Comparison of ENCODE assay signal across 23 mouse cellular contexts in the genomic region with DNA sequence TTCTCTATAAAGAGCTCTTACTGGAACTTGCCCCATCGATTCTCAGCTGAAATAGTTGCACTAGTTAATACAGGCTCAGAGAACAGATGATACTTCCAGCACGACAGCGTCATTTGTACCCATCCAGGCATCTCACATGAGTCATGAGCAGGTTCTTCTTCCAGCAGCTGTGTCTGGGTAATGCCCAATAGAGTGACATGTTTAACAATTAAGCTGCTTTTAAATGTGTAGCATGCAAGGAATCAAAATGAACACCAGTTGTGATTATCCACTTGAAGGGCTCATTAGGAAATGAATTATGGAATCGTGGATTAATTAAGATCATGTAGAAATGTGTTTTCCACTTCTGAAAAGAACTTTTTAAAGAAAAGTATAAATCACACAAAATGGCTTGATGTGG.
A peak's percentile ranks its signal among the peaks of the same experiment; 100 is the strongest.
DNase-seq lines count a peak whose midpoint lies in the region; ATAC-seq and TF ChIP-seq lines count a peak whose summit lies in the region.
"Had no signal": no experiment of that assay in that cellular context is flagged by ENCODE, and none has a peak within 500 bp of the region (broad histone marks: within the 10 kb centered on the region; RNA-seq: fewer than 3 reads in every experiment).

No protein-coding gene starts in this region.

- ATAC-seq in forebrain, embryonic 16.5 days, result 0 out of 2 replicates have a peak, but pooled peaks have one; percentile 16
- ATAC-seq in forebrain, embryonic 12.5 days (ENCODE audit: low FRiP score), result no peak
- ATAC-seq in midbrain, embryonic 11.5 days (ENCODE audit: low FRiP score), result no peak
- no peak for ATAC-seq in midbrain, postnatal 0 days (ENCODE audit: low FRiP score)
- ATAC-seq in megakaryocyte progenitor cell, adult 5-6 weeks (replicated peaks; ENCODE audit: poor library complexity), result no peak
- ATAC-seq: CD4-positive, CD25-positive, alpha-beta regulatory T cell, adult 4 months; hindbrain, embryonic 16.5 days; intestine, embryonic 15.5 days had no signal

- no peak overlapping the region for H3K4me3 ChIP-seq in forebrain, embryonic 16.5 days (replicated peaks; ENCODE audit: low read length)
- no peak overlapping the region for H3K4me3 ChIP-seq in forebrain, embryonic 12.5 days (replicated peaks)
- no peak overlapping the region for H3K4me3 ChIP-seq in midbrain, embryonic 11.5 days (ENCODE audit: low read depth, low read length)
- H3K4me3 ChIP-seq in midbrain, postnatal 0 days (ENCODE audit: low read depth, low read length), result no peak overlapping the region
- H3K4me3 ChIP-seq: heart, embryonic 15.5 days; hindbrain, embryonic 10.5 days; hindbrain, embryonic 13.5 days; intestine, embryonic 15.5 days had no signal

- no peak overlapping the region for H3K27ac ChIP-seq in forebrain, embryonic 16.5 days (ENCODE audit: low read length)
- no peak overlapping the region for H3K27ac ChIP-seq in forebrain, embryonic 12.5 days
- H3K27ac ChIP-seq in midbrain, embryonic 11.5 days (ENCODE audit: low read depth, low read length), result no peak overlapping the region
- H3K27ac ChIP-seq in midbrain, postnatal 0 days (ENCODE audit: low read depth, low read length), result no peak overlapping the region
- H3K27ac ChIP-seq: heart, embryonic 15.5 days; hindbrain, embryonic 10.5 days; hindbrain, embryonic 13.5 days; intestine, embryonic 15.5 days had no signal

- no peak overlapping the region for H3K9ac ChIP-seq in forebrain, embryonic 16.5 days (replicated peaks; ENCODE audit: low read depth, low read length)
- H3K9ac ChIP-seq in forebrain, embryonic 12.5 days, result no peak overlapping the region
- no peak overlapping the region for H3K9ac ChIP-seq in midbrain, embryonic 11.5 days (ENCODE audit: low read length)
- H3K9ac ChIP-seq in midbrain, postnatal 0 days (replicated peaks; ENCODE audit: low read length, poor library complexity, severe bottlenecking), result no peak overlapping the region
- H3K9ac ChIP-seq: heart, embryonic 15.5 days; hindbrain, embryonic 13.5 days; intestine, embryonic 15.5 days had no signal

- peak; percentile 6 for DNase-seq in layer of hippocampus, adult 11-12 months (ENCODE audit: low spot score)
- no peak for DNase-seq in layer of hippocampus, postnatal 25 days (ENCODE audit: extremely low spot score in 1 of 2, low spot score in 1 of 2)
- DNase-seq in midbrain, embryonic 11.5 days (ENCODE audit: low spot score, missing footprints), result peak; percentile 67
- DNase-seq in midbrain, postnatal 0 days (ENCODE audit: low spot score), result no peak
- DNase-seq: adrenal gland, adult 2 months; adrenal gland, postnatal 14 days; cerebellum, adult 18-20 months; cerebellum, adult 9-10 months; cerebellum, postnatal 14 days; gastrocnemius, postnatal 25 days; heart, postnatal 10 days; heart, postnatal 36 days; kidney, adult 11 months had no signal

- H3K9me3 ChIP-seq in forebrain, embryonic 16.5 days (ENCODE audit: control insufficient read depth, low read length), result no peaks in the 10 kb centered on the region
- no peaks in the 10 kb centered on the region for H3K9me3 ChIP-seq in forebrain, embryonic 12.5 days
- no peaks in the 10 kb centered on the region for H3K9me3 ChIP-seq in midbrain, embryonic 11.5 days (ENCODE audit: control insufficient read depth, low read length)
- no peaks in the 10 kb centered on the region for H3K9me3 ChIP-seq in midbrain, postnatal 0 days (ENCODE audit: low read length)
- H3K9me3 ChIP-seq: heart, embryonic 15.5 days; hindbrain, embryonic 10.5 days; hindbrain, embryonic 13.5 days; intestine, embryonic 15.5 days had no signal

- H3K4me2 ChIP-seq in forebrain, embryonic 16.5 days (ENCODE audit: low read length), result no peak overlapping the region
- H3K4me2 ChIP-seq in forebrain, embryonic 12.5 days, result no peak overlapping the region
- H3K4me2 ChIP-seq in midbrain, embryonic 11.5 days, result no peak overlapping the region
- H3K4me2 ChIP-seq in midbrain, postnatal 0 days (ENCODE audit: low read depth, low read length, poor library complexity, severe bottlenecking), result no peak overlapping the region
- H3K4me2 ChIP-seq: heart, embryonic 11.5 days; heart, embryonic 15.5 days; hindbrain, embryonic 13.5 days; intestine, embryonic 15.5 days had no signal

- no peaks in the 10 kb centered on the region for H3K36me3 ChIP-seq in forebrain, embryonic 16.5 days (ENCODE audit: control insufficient read depth, insufficient read depth)
- H3K36me3 ChIP-seq in forebrain, embryonic 12.5 days (replicated peaks), result no peaks in the 10 kb centered on the region
- no peaks in the 10 kb centered on the region for H3K36me3 ChIP-seq in midbrain, embryonic 11.5 days (ENCODE audit: control insufficient read depth, insufficient read depth, low read length)
- H3K36me3 ChIP-seq in midbrain, postnatal 0 days (ENCODE audit: insufficient read depth, low read length), result no peaks in the 10 kb centered on the region
- H3K36me3 ChIP-seq: heart, embryonic 15.5 days; hindbrain, embryonic 10.5 days; hindbrain, embryonic 13.5 days; intestine, embryonic 15.5 days had no signal

- no peaks in the 10 kb centered on the region for H3K4me1 ChIP-seq in forebrain, embryonic 16.5 days (replicated peaks; ENCODE audit: control insufficient read depth, insufficient read depth, low read length)
- H3K4me1 ChIP-seq in forebrain, embryonic 12.5 days, result no peaks in the 10 kb centered on the region
- no peaks in the 10 kb centered on the region for H3K4me1 ChIP-seq in midbrain, embryonic 11.5 days (ENCODE audit: control insufficient read depth, insufficient read depth, low read length)
- no peaks in the 10 kb centered on the region for H3K4me1 ChIP-seq in midbrain, postnatal 0 days (ENCODE audit: insufficient read depth, low read length)
- H3K4me1 ChIP-seq: heart, embryonic 15.5 days; hindbrain, embryonic 10.5 days; intestine, embryonic 15.5 days had no signal

- H3K27me3 ChIP-seq in forebrain, embryonic 16.5 days (replicated peaks; ENCODE audit: control insufficient read depth, insufficient read depth, low read length), result no peaks in the 10 kb centered on the region
- H3K27me3 ChIP-seq in forebrain, embryonic 12.5 days, result no peaks in the 10 kb centered on the region
- H3K27me3 ChIP-seq in midbrain, embryonic 11.5 days (ENCODE audit: control insufficient read depth, insufficient read depth, low read length), result no peaks in the 10 kb centered on the region
- H3K27me3 ChIP-seq in midbrain, postnatal 0 days (ENCODE audit: insufficient read depth, low read length), result no peaks in the 10 kb centered on the region
- H3K27me3 ChIP-seq: heart, embryonic 15.5 days; hindbrain, embryonic 13.5 days; intestine, embryonic 15.5 days had no signal

- no peak for TF ChIP-seq CTCF in midbrain, postnatal 0 days (IDR thresholded peaks at IDR 0.05)

- WGBS in forebrain, embryonic 16.5 days, result 77% methylated on average over 4 of the region's 4 CpGs
- WGBS in forebrain, embryonic 12.5 days, result 74% methylated on average over 4 of the region's 4 CpGs
- WGBS in midbrain, embryonic 11.5 days, result 91% methylated on average over 4 of the region's 4 CpGs
- 84% methylated on average over 4 of the region's 4 CpGs for WGBS in midbrain, postnatal 0 days

Comparison
In these comparisons a context has a peak if more than half of its experiments do, and no peak if none do; other contexts are left out.
1. DNase-seq: peak in layer of hippocampus, adult 11-12 months (single experiment) and midbrain, embryonic 11.5 days (single experiment); none in layer of hippocampus, postnatal 25 days (0 of 2) and midbrain, postnatal 0 days (single experiment).